Mouse (Mus musculus) embryonic stem cell, embryonic (primary cell): ENCODE data around the gene Prr3.
"Not testable (repeated sequence)": the region's sequence is repeated elsewhere in the genome, so short reads cannot be mapped to it uniquely, and the experiment has no call there.

ENCODE experiments used
- CTCF ChIA-PET, 4 experiments: fragments of 300-600 bp in 2 of 4; fragments of 350-600 bp in 2 of 4; sonication (Branson Sonifier 250); formaldehyde crosslinking; loops; one replicate each; lab custom pipeline; 2022; ENCODE audit warnings: inconsistent platforms in 2 of 4; lab: Charles Lee
- POLR2A ChIA-PET, 4 experiments: fragments of 300-600 bp in 2 of 4; fragments of 350-600 bp in 2 of 4; sonication (Branson Sonifier 250); formaldehyde crosslinking; loops; one replicate each; lab custom pipeline; 2022; ENCODE audit warnings: antibody characterized with exemption in 4 of 4, inconsistent platforms in 1 of 4; lab: Charles Lee

The Prr3 gene

DNA sequence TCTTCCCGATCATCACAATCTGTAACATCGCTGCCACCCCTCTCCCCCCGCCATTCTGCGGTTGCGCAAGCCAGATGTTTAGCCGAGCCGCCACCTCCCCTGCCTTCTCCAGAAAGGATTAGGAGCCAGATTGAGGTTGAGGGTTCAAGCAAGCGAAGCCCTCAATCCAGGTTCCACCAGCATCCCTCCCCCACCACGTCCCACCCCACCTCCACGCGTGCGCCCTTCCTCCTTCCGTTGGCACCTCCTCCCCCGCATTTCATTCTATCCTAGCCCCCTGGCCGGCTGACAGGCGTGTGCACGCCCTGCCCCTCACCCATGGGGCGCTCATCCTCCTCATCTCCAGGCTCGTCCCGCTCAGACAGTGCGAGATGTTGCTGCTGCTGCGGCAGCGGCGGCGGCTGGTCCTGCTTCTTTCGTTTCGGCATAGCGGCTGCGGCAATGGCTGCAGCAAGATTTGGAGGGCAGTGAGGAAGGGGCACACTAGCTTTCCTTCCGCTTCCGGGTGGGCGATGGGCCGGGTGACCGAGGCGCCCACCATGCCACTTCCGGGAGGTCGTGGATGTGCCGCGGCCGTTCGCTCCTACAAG is 1.1 kb downstream of the Prr3 start:
- POLR2A ChIA-PET, result interaction anchor here in 3 of 4 experiments (0.5 to 7.7 kb wide), 29 partner anchors 8 to 311 kb away, joined by 3 to 56 read pairs (median 5); partner anchors contain the start of genes Abcf1 (in 3 of the 3), Mrps18b (in 1 of the 3), Ppp1r10 (in 1 of the 3) and Tubb5 (in 1 of the 3)
- CTCF ChIA-PET, result interaction anchor here in 3 of 4 experiments (1.0 to 6.1 kb wide), 6 partner anchors 13 to 82 kb away, joined by 3 to 46 read pairs (median 6); partner anchors contain the start of gene Mrps18b (in 1 of the 3)

DNA sequence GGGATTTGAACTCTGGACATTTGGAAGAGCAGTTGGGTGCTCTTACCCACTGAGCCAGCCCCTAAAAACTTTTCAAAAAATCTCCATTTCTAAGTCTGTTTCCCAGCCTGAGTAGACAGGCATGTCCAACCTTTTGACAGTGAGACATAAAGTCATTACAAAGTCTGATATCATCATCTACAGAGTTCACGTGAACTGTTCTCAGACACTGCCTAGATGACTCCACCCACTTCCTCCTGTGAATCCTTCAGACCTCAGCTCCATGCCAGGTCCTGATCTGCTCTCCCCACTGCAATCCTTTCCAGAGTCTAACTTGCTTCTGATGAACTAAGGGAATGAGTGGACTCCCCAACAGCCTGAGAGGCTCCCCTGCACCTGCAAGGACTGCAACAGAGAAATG is 7.9 kb downstream of the Prr3 start:
- CTCF ChIA-PET, result interaction anchor here in 3 of 4 experiments (0.5 to 0.9 kb wide), 4 partner anchors 22 to 151 kb away, joined by 3 to 5 read pairs (median 4); partner anchors contain the start of gene Mdc1 (in 1 of the 3)
- POLR2A ChIA-PET, result interaction anchor here in 3 of 4 experiments (0.5 to 16.9 kb wide), 11 partner anchors 8 to 49 kb away, joined by 3 to 152 read pairs (median 5); partner anchors contain the start of genes Gnl1 (in 1 of the 3) and Prr3 (in 1 of the 3)

- ChIA-PET CTCF (interaction anchor here in 2 of 4 experiments (0.7 to 2.1 kb wide), 6 partner anchors 12 to 148 kb away, joined by 3 to 6 read pairs (median 4); partner anchors contain the start of gene Ier3 (in 1 of the 2)), POLR2A (interaction anchor here in 3 of 4 experiments (0.5 to 16.9 kb wide), 23 partner anchors 8 to 128 kb away, joined by 3 to 152 read pairs (median 5); partner anchors contain the start of genes Gnl1 (in 3 of the 3), Prr3 (in 3 of the 3), Atat1 (in 1 of the 3) and Mdc1 (in 1 of the 3))
Measured at GRCm38 (mm10) chr17:35969418-35970389, 10.3 kb downstream of the Prr3 start, which contains the start of gene Abcf1. Gene Abcf1, minus strand, starts transcription at chr17:35969761.

GRCm38 (mm10) chr17:35967621-35968020 is 12.4 kb downstream of the Prr3 start:
- ChIA-PET CTCF (interaction anchor here in 2 of 4 experiments (0.6 to 2.1 kb wide), 2 partner anchors 10 to 19 kb away, joined by 3 to 6 read pairs; no protein-coding TSS in a partner anchor), POLR2A (interaction anchor here in 3 of 4 experiments (0.6 to 16.9 kb wide), 22 partner anchors 8 to 130 kb away, joined by 3 to 152 read pairs (median 4); partner anchors contain the start of genes Gnl1 (in 2 of the 3), Mdc1 (in 1 of the 3), Mrps18b (in 1 of the 3) and Ppp1r10 (in 1 of the 3))

GRCm38 (mm10) chr17:35963279-35963678 is 16.8 kb downstream of the Prr3 start:
- ChIA-PET POLR2A (interaction anchor here in 3 of 4 experiments (0.6 to 16.9 kb wide), 22 partner anchors 8 to 270 kb away, joined by 3 to 152 read pairs (median 4); partner anchors contain the start of genes Gnl1 (in 1 of the 3) and Prr3 (in 1 of the 3)), CTCF (interaction anchor here in 2 of 4 experiments (0.6 to 0.9 kb wide), 3 partner anchors 127 to 264 kb away, joined by 3 to 5 read pairs (median 5); no protein-coding TSS in a partner anchor)

DNA sequence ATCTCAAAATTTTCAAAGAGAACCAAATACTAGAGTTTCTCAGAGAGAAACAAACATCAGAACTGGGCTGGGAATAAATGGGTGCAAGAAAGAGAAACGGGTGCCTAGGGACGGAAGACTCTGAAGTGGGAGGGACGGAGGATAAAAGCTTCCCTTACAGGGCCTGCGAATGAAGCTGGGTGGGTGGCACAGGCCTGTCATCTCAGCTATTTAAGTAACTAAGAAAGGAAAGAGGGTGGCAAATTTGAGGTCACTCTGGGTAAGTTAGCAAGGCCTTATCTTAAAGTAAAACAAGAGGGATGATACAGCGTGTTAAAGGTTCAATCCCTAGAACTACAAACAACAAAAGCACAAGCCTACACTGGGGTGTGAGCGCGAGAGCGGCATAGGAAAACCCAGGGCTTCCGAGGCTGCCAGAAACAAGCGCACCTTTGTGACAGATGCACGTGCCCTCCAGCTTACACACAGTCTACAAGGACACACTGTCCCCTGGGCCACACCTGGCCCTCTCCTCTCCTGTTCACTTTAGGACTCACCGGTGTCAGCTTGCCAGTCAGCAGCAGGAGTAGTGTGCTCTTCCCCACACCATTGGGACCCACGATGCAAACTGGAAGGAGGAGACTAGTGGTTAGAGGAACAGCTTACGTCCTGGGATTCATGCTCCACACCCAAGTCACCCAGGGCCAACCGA is 21.4 kb downstream of the Prr3 start:
- POLR2A ChIA-PET, result interaction anchor here (0.6 to 16.9 kb wide), 30 partner anchors 8 to 1101 kb away, joined by 3 to 152 read pairs (median 4); partner anchors contain the start of genes Gnl1 (in 2 of the 4), Prr3 (in 2 of the 4), Abcf1 (in 1 of the 4) and Dhx16 (in 1 of the 4)

DNA sequence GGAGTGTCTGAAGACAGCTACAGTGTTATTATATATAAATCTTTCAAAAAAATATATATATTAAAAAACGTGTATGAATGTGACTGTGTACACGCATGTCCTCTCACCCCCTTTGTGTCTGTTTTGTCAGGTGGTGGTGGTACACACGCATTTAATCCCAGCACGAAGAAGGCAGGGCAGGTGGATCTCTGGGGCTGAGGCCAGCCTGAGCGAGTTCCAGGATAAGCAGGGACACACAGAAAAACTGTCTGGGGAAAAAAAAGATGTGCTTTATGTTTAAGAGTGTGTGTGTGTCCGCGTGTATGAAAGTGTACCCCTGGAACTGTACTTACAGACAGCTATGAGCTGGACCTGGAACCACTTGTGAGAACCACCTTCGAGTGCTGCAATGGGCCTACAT is 25.4 kb downstream of the Prr3 start:
- ChIA-PET CTCF (interaction anchor here in 1 of 4 experiments (0.6 to 1.0 kb wide), 3 partner anchors 17 to 113 kb away, joined by 3 to 4 read pairs (median 3); no protein-coding TSS in a partner anchor), POLR2A (interaction anchor here in 3 of 4 experiments (0.9 to 2.8 kb wide), 16 partner anchors 9 to 97 kb away, joined by 3 to 30 read pairs (median 4); partner anchors contain the start of genes Abcf1 (in 1 of the 3), Gnl1 (in 1 of the 3) and Prr3 (in 1 of the 3))

More for the DNA sequence above, 21.4 kb downstream of the Prr3 start:
- CTCF ChIA-PET, result interaction anchor here in 3 of 4 experiments (0.8 to 2.6 kb wide), 6 partner anchors 10 to 374 kb away, joined by 3 to 11 read pairs (median 4); partner anchors contain the start of gene Abcf1 (in 1 of the 3)

DNA sequence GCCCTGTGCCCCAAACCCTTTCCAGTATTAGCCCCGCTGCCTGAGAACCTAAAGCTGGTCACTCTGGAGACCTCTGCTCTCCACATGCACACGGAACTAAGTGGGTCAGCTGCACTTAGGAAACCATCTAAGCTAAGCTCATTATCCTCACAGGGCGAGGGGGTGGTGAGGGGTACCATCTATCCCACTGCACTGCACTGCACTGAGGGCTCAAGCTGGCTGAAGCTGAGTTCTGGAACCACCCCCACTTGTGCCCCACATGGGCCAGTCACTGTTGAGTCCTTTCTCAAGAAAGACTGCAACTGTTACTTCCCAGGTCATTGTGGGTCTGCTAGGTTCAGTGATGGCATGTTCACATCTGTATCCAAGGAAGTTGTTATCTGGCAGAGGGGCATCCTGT is 27.5 kb downstream of the Prr3 start:
- CTCF ChIA-PET, POLR2A ChIA-PET: not testable (repeated sequence)

- CTCF ChIA-PET, result interaction anchor here in 1 of 4 experiments (0.5 to 0.6 kb wide), 2 partner anchors 13 to 21 kb away, joined by 3 read pairs; no protein-coding TSS in a partner anchor
- POLR2A ChIA-PET, result interaction anchor here in 2 of 4 experiments (0.6 to 1.1 kb wide), 3 partner anchors 21 to 33 kb away, joined by 3 to 9 read pairs (median 5); no protein-coding TSS in a partner anchor
Measured at GRCm38 (mm10) chr17:35950946-35951345, 29.1 kb downstream of the Prr3 start.

- ChIA-PET POLR2A (interaction anchor here in 2 of 4 experiments (1.0 to 8.4 kb wide), 14 partner anchors 15 to 58 kb away, joined by 3 to 241 read pairs (median 15); partner anchors contain the start of genes Abcf1 (in 1 of the 2), Gnl1 (in 1 of the 2) and Prr3 (in 1 of the 2)), CTCF (interaction anchor here in 1 of 4 experiments (1.0 to 4.8 kb wide), 4 partner anchors 26 to 121 kb away, joined by 4 to 67 read pairs (median 8); no protein-coding TSS in a partner anchor)
Measured at GRCm38 (mm10) chr17:35939941-35940340, 40.1 kb downstream of the Prr3 start.

GRCm38 (mm10) chr17:35939108-35939507 is 40.9 kb downstream of the Prr3 start:
- CTCF ChIA-PET, result interaction anchor here (0.6 to 4.8 kb wide), 26 partner anchors 19 to 849 kb away, joined by 3 to 67 read pairs (median 4); partner anchors contain the start of genes H2-T24 (in 1 of the 4), Mdc1 (in 1 of the 4) and Prr3 (in 1 of the 4)
- POLR2A ChIA-PET, result interaction anchor here (0.6 to 8.4 kb wide), 60 partner anchors 10 to 348 kb away, joined by 3 to 241 read pairs (median 4); partner anchors contain the start of genes Gnl1 (in 2 of the 4), Mrps18b (in 2 of the 4), Ppp1r10 (in 2 of the 4) and Prr3 (in 2 of the 4)

GRCm38 (mm10) chr17:35937700-35938348 is 42.2 kb downstream of the Prr3 start:
- ChIA-PET POLR2A (interaction anchor here (0.6 to 8.4 kb wide), 47 partner anchors 15 to 304 kb away, joined by 3 to 241 read pairs (median 5); partner anchors contain the start of genes Gnl1 (in 3 of the 4), Prr3 (in 3 of the 4), Mrps18b (in 2 of the 4) and Ppp1r10 (in 2 of the 4)), CTCF (interaction anchor here (0.6 to 4.8 kb wide), 36 partner anchors 10 to 255 kb away, joined by 3 to 67 read pairs (median 4); partner anchors contain the start of genes Gnl1 (in 1 of the 4), Nrm (in 1 of the 4) and Prr3 (in 1 of the 4))

DNA sequence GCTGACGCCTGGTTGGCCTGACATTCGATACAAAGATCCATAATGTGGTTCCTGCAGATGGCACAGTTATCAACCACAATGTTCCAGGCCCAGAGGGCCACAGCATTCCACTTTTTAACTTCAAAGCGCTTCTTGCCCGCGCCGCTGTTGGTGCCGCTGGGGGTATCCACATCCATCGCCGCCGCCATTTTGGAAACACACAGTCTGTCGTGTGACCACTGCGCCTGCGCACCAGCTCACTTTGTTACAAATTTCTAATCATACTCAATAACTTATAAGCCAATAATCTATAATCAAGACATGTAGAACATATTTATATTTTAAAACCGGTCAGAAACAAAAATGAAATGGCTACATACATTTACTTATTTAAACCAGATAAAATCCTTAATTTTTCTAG is 44.3 kb downstream of the Prr3 start:
- ChIA-PET POLR2A (interaction anchor here (0.8 to 8.4 kb wide), 35 partner anchors 13 to 283 kb away, joined by 3 to 241 read pairs (median 6); partner anchors contain the start of genes Gnl1 (in 2 of the 4), Mrps18b (in 2 of the 4), Ppp1r10 (in 2 of the 4) and Prr3 (in 2 of the 4)), CTCF (interaction anchor here (0.9 to 4.8 kb wide), 8 partner anchors 22 to 125 kb away, joined by 4 to 67 read pairs (median 10); no protein-coding TSS in a partner anchor)

- CTCF ChIA-PET, result no interaction called here
- POLR2A ChIA-PET, result interaction anchor here in 1 of 4 experiments (8.4 kb wide), 1 partner anchor 10 kb away, joined by 241 read pairs; no protein-coding TSS in a partner anchor
Measured at GRCm38 (mm10) chr17:35932608-35933007, 47.4 kb downstream of the Prr3 start.

GRCm38 (mm10) chr17:35930627-35931026 is 49.4 kb downstream of the Prr3 start:
- POLR2A ChIA-PET, result interaction anchor here in 2 of 4 experiments (1.1 to 1.3 kb wide), 2 partner anchors 20 kb away, joined by 5 to 9 read pairs; no protein-coding TSS in a partner anchor
- CTCF ChIA-PET, result no interaction called here
